Mouse (Mus musculus) limb, embryonic 11.5 days (tissue): Measurements from ENCODE around the gene Tvp23a. TPM values are rescaled to one million over a fixed set of nuclear protein-coding genes. Genes with fewer than 3 reads are reported as not detected.
A peak's percentile ranks its signal among the peaks of the same experiment; 100 is the strongest.

Experiments
- ATAC-seq: fragments of 200-750 bp; cut with Nextera tagmentation; 2 replicates; pipeline ENCODE4 v1.8.0; 2017; ENCODE audit warnings: low read depth; ENCODE audit not compliant: insufficient number of reproducible peaks, low FRiP score, low TSS enrichment
- DNase-seq: peaks from one replicate; pipeline ENCODE4 v3.0.0-alpha.2; 2015; ENCODE audit warnings: low spot score
- H3K27ac ChIP-seq: fragments of 300-500 bp; sonication (generic); replicated peaks from 2 replicates; pipeline ENCODE4 v1.5.1; 2014; ENCODE audit warnings: low read depth, mild to moderate bottlenecking, low read length
- H3K27me3 ChIP-seq: fragments of 300-500 bp; sonication (generic); 2 replicates; pipeline ENCODE4 v1.6.1; 2014; ENCODE audit warnings: mild to moderate bottlenecking, low read length, mixed read lengths; ENCODE audit not compliant: control insufficient read depth, insufficient read depth
- H3K36me3 ChIP-seq: fragments of 300-500 bp; sonication (generic); 2 replicates; pipeline ENCODE4 v1.6.1; 2014; ENCODE audit warnings: mild to moderate bottlenecking, low read length, moderate library complexity, mixed read lengths; ENCODE audit not compliant: control insufficient read depth, insufficient read depth
- H3K4me1 ChIP-seq: fragments of 300-500 bp; sonication (generic); 2 replicates; pipeline ENCODE4 v1.6.1; 2014; ENCODE audit warnings: low read length, mixed read lengths; ENCODE audit not compliant: control insufficient read depth, insufficient read depth
- H3K4me2 ChIP-seq: fragments of 300-500 bp; sonication (generic); 2 replicates; pipeline ENCODE4 v1.6.1; 2014; ENCODE audit warnings: low read depth, mild to moderate bottlenecking, moderate library complexity; ENCODE audit not compliant: severe bottlenecking
- H3K4me3 ChIP-seq: fragments of 300-500 bp; sonication (generic); 2 replicates; pipeline ENCODE4 v1.5.1; 2014; ENCODE audit warnings: low read depth, low read length
- H3K9ac ChIP-seq: fragments of 300-500 bp; sonication (generic); 2 replicates; pipeline ENCODE4 v1.6.1; 2014; ENCODE audit warnings: mild to moderate bottlenecking, low read length
- H3K9me3 ChIP-seq: fragments of 300-500 bp; sonication (generic); 2 replicates; pipeline ENCODE4 v1.6.1; 2016; ENCODE audit warnings: low read length; ENCODE audit not compliant: control insufficient read depth
- WGBS: fragments of 180-500 bp; shearing (Covaris S2); extraction: QIAGEN DNeasy Blood & Tissue Kit; methylation state at CpG from one replicate; pipeline ENCODE4 v1.1.7; 2014; 5-methylcytosine and 5-hydroxymethylcytosine counted together
- polyA plus RNA-seq: library from polyadenylated mRNA; unstranded; fragments of >200 nt; fragmentation: Nextera tagmentation; extraction: Ambion mirVana; gene quantifications from 2 replicates; pipeline ENCODE4 v1.2.1, GENCODE M21; 2014

Gene Tvp23a
- polyA plus RNA-seq, 1 experiment from 2014 or later = 19.4 TPM

- Histone ChIP-seq H3K9ac (no peak overlapping the region), H3K9me3 (no peaks in the 10 kb centered on the region), H3K4me2 (no peak overlapping the region), H3K27ac (no peak overlapping the region), H3K4me1 (no peaks in the 10 kb centered on the region), H3K4me3 (no peak overlapping the region), H3K36me3 (no peaks in the 10 kb centered on the region), H3K27me3 (no peaks in the 10 kb centered on the region)
- WGBS = 80% methylated on average over 4 of the region's 4 CpGs
- DNase-seq (no peak), ATAC-seq (no peak)
These were observed 14.8 kb downstream of the Tvp23a start for GRCm38 (mm10) chr16:10432387-10432786.

- 71% methylated on average over 1 of the region's 1 CpGs for WGBS
- no peaks in the 10 kb centered on the region for H3K9me3 ChIP-seq
- no peak for DNase-seq
- ATAC-seq = no peak
- no peaks in the 10 kb centered on the region for H3K36me3 ChIP-seq
- H3K9ac ChIP-seq = no peak overlapping the region
- H3K4me1 ChIP-seq = no peaks in the 10 kb centered on the region
- H3K27ac ChIP-seq = no peak overlapping the region
- no peak overlapping the region for H3K4me2 ChIP-seq
- H3K4me3 ChIP-seq = no peak overlapping the region
- H3K27me3 ChIP-seq = no peaks in the 10 kb centered on the region
These were observed 15.3 kb downstream of the Tvp23a start for GRCm38 (mm10) chr16:10431911-10432310.

DNA sequence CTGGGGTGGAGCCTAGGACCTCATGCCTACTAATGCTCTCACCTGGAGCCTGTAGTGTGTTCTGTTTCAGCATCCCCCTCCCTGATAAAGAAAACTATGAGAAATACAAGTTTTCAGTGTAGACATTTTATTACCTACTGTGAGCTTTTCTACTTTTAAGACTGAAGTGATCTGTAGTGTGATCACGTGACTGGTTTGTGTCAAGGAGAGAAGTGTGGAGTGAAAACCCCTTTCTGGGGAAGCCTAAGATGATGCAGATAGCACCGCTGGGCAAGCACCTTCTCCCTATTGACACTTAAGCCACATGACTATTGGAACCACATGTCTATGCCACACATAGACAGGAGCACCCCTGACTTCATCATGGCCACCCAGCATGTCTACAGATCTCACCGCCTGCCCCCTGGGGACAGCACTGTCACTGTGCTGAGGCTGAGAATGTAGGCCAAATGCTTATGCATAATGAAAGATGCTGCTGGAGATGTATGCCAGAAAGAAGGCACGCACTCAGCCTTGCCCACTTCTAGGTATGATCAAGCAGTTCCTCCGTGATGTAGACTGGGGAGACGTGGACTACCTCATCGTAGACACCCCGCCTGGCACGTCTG, 26.6 kb downstream of the Tvp23a start:
- Histone ChIP-seq H3K9ac (no peak overlapping the region), H3K4me1 (no peaks in the 10 kb centered on the region), H3K4me2 (no peak overlapping the region), H3K27ac (no peak overlapping the region), H3K4me3 (no peak overlapping the region), H3K27me3 (no peaks in the 10 kb centered on the region), H3K9me3 (no peaks in the 10 kb centered on the region), H3K36me3 (peaks cover 37% of the 10 kb centered on the region)
- 94% methylated on average over 9 of the region's 9 CpGs for WGBS
- ATAC-seq (no peak), DNase-seq (no peak)

- Histone ChIP-seq H3K27me3 (no peaks in the 10 kb centered on the region), H3K36me3 (peaks cover 33% of the 10 kb centered on the region), H3K9ac (no peak overlapping the region), H3K4me3 (no peak overlapping the region), H3K4me1 (no peaks in the 10 kb centered on the region; the same call in 1 of the 2 replicates), H3K27ac (no peak overlapping the region), H3K4me2 (no peak overlapping the region), H3K9me3 (no peaks in the 10 kb centered on the region)
- WGBS = 92% methylated on average over 9 of the region's 9 CpGs
- no peak for ATAC-seq
- no peak for DNase-seq
These were observed 29.4 kb downstream of the Tvp23a start for GRCm38 (mm10) chr16:10417723-10418259.

DNA sequence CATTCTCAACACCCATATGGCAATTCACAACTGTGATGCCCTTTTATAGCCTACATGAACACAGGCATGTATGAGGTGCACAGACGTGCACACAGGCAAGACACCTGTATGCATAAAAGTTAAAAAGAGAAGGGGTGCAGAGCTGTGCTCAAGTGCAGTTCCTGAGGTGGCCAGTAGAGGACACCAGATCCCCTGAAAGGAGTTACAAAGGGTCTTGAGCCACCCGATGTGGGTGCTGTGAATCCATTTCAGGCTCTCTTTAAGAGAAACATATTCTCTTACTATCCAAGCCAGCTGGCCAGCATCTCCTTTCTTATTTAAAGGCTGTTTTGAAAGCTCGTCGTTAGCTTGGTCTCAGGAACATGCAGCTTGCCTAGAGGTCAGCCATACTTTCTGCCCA, 30.3 kb downstream of the Tvp23a start:
- Histone ChIP-seq H3K9me3 (no peaks in the 10 kb centered on the region), H3K27ac (no peak overlapping the region), H3K9ac (no peak overlapping the region), H3K4me2 (no peak overlapping the region), H3K27me3 (no peaks in the 10 kb centered on the region), H3K36me3 (peaks cover 31% of the 10 kb centered on the region), H3K4me3 (no peak overlapping the region), H3K4me1 (no peaks in the 10 kb centered on the region; the same call in 1 of the 2 replicates)
- no peak for DNase-seq
- ATAC-seq = no peak
- 93% methylated on average over 4 of the region's 4 CpGs for WGBS

- Histone ChIP-seq H3K4me1 (no peaks in the 10 kb centered on the region; the same call in 1 of the 2 replicates), H3K9ac (no peak overlapping the region), H3K4me3 (no peak overlapping the region), H3K4me2 (no peak overlapping the region), H3K27ac (no peak overlapping the region), H3K36me3 (peaks cover 24% of the 10 kb centered on the region), H3K27me3 (no peaks in the 10 kb centered on the region), H3K9me3 (no peaks in the 10 kb centered on the region)
- DNase-seq = no peak
- WGBS = 82% methylated on average over 6 of the region's 6 CpGs
- no peak for ATAC-seq
These were observed 31.2 kb downstream of the Tvp23a start for GRCm38 (mm10) chr16:10415976-10416375.

DNA sequence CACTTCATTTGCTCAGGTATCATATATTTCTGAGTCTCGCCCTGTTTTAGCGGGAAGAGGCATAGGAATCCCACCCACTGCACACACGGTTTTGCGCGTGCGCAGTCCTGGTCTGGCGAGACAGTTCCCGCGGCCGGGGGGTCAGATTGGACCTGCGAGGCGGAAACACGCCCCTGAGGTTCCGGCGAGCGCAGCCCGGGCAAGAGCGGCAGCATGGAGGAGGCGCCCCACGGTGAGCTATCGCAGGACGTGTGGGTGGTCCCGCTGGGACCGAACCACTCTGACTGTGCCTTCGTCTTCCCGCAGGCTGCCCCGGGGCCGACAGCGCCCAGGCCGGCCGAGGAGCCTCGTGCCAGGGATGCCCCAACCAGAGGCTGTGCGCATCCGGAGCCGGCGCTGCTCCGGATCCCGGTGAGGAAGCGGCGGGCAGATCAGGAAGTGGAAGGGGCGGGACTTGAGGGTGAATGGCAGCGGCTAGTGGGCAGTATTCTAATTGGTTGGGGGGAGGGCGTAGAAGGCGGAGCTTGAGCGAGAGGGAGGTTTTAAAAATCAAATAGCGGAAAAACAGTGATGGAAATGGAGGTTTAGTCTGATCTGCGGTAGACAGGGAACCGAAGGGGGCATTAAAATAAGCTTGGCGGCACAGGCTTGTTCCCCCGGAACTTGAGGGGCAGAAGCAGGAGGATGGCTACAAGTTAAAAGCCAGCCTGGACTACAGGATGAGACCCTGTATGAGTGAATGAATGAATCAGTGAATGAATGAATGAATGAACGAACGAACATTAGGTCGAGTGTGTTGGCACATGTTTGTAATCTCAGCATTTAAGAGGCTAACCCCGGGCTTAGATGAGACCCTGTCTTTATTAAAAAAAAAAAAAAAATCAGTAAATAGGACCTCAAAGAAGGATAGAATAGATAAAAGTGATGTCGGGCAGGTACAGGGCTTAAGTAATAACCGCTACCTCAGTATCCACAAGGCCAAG, 35.1 kb downstream of the Tvp23a start, which contains the start of gene Nubp1:
Gene Nubp1 (plus strand): TSS at position 185 of the 983 bp plus-strand sequence.
- H3K9ac ChIP-seq = peak within 1 kb of the TSS; percentile 82
- H3K9me3 ChIP-seq = no peaks in the 10 kb centered on the region
- no peaks in the 10 kb centered on the region; the same call in 1 of the 2 replicates for H3K4me1 ChIP-seq
- H3K4me3 ChIP-seq = peak within 1 kb of the TSS; percentile 71
- 3% methylated on average over 56 of the region's 56 CpGs for WGBS
- H3K27ac ChIP-seq = peak within 1 kb of the TSS; percentile 80
- peak within 1 kb of the TSS; percentile 63 for H3K4me2 ChIP-seq
- ATAC-seq (peak; percentile 95), DNase-seq (peak; percentile 98)
- H3K27me3 ChIP-seq = no peaks in the 10 kb centered on the region
- H3K36me3 ChIP-seq = peaks cover 10% of the 10 kb centered on the region; the same call in 1 of the 2 replicates

- no peak overlapping the region for H3K9ac ChIP-seq
- H3K4me3 ChIP-seq = no peak overlapping the region
- peak; percentile 94 for DNase-seq
- no peaks in the 10 kb centered on the region for H3K9me3 ChIP-seq
- no peak for ATAC-seq
- H3K27ac ChIP-seq = no peak overlapping the region
- no peak overlapping the region for H3K4me2 ChIP-seq
- H3K36me3 ChIP-seq = no peaks in the 10 kb centered on the region
- peaks cover 10% of the 10 kb centered on the region for H3K27me3 ChIP-seq
- WGBS = 33% methylated on average over 7 of the region's 7 CpGs
- peaks cover 5% of the 10 kb centered on the region; the same call in 1 of the 2 replicates for H3K4me1 ChIP-seq
These were observed 48.0 kb downstream of the Tvp23a start for GRCm38 (mm10) chr16:10399160-10399559.
